In the genomic region with DNA sequence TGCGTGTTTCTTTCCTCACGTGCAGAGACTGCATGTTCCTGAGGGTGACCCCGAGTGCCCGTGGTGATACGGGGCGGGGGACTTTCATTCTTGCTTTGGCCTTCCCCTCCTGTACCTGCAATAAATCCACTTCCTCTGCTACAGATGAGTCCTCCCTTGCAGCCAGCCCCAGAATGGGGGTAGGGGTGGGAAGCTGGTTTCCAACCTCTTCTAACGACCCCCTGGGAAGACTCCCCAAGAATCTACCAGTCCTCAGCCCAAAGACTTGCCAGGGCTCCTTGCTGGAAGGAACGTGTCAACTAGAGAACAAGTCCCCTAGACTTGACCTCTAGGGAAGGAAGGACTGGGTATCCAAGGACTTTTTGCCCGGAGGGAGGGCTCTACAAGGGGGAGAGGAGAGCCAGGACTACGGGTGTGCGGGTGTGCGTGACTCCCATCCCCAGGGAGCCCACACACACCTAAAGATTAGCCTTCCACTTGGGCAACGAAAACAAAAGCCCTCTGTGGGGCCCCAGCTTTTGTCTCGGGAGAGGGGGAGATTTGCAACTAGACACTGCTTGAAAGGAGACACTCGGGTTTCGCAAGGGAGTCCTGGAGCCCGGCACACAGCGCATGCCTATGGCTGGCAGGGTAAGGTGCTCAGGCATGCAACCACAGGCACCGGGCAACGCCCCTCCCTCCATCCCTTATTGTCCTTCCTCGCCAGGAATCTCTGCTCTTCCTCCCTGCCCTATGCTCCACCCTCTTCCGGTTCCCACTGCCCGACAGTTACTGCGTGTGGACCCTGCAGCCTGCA, we compare ENCODE assay signal across 8 mouse cellular contexts. TPM values are rescaled to one million over a fixed set of nuclear protein-coding genes. Genes with fewer than 3 reads are reported as not detected.
DNase-seq lines count a peak whose midpoint lies in the region; ATAC-seq lines count a peak whose summit lies in the region.

No protein-coding gene starts in this region.

- no peak for ATAC-seq in liver, embryonic 15.5 days (ENCODE audit: insufficient read depth)
- 0 out of 2 replicates have a peak, but pooled peaks have one; percentile 7 for ATAC-seq in neural tube, embryonic 14.5 days (ENCODE audit: low read depth)

- H3K9me3 ChIP-seq in hindbrain, embryonic 10.5 days = no peaks in the 10 kb centered on the region
- no peaks in the 10 kb centered on the region for H3K9me3 ChIP-seq in liver, embryonic 15.5 days (replicated peaks)
- H3K9me3 ChIP-seq in neural tube, embryonic 14.5 days (ENCODE audit: control insufficient read depth, low read length) = no peaks in the 10 kb centered on the region

- H3K36me3 ChIP-seq in hindbrain, embryonic 10.5 days = no peaks in the 10 kb centered on the region
- H3K36me3 ChIP-seq in liver, embryonic 15.5 days (replicated peaks) = no peaks in the 10 kb centered on the region
- no peaks in the 10 kb centered on the region for H3K36me3 ChIP-seq in neural tube, embryonic 14.5 days (ENCODE audit: control insufficient read depth, insufficient read depth, low read length)

- WGBS in hindbrain, embryonic 10.5 days = 1% methylated on average over 24 of the region's 24 CpGs
- WGBS in liver, embryonic 15.5 days (ENCODE audit: insufficient replicate concordance) = 2% methylated on average over 24 of the region's 24 CpGs
- WGBS in neural tube, embryonic 14.5 days = 1% methylated on average over 24 of the region's 24 CpGs

- DNase-seq in 3134 (ENCODE audit: extremely low read depth, insufficient read length, low spot score) (peak; percentile 91), MN1 (ENCODE audit: low spot score) (peak; percentile 62)
- peak; percentile 50 for DNase-seq in hindbrain, embryonic 10.5 days (ENCODE audit: low spot score)
- no peak for DNase-seq in thymus, postnatal 25 days
- no peak for DNase-seq in cerebellum, postnatal 36 days
- DNase-seq in layer of hippocampus, postnatal 36 days = no peak

- H3K27me3 ChIP-seq in hindbrain, embryonic 10.5 days (ENCODE audit: insufficient read depth, poor library complexity, severe bottlenecking) = peaks cover 100% of the 10 kb centered on the region
- peaks cover 99% of the 10 kb centered on the region for H3K27me3 ChIP-seq in liver, embryonic 15.5 days
- H3K27me3 ChIP-seq in neural tube, embryonic 14.5 days (ENCODE audit: control insufficient read depth, insufficient read depth, low read length) = peaks cover 37% of the 10 kb centered on the region

- H3K4me3 ChIP-seq in hindbrain, embryonic 10.5 days = peak overlapping the region; percentile 46
- H3K4me3 ChIP-seq in liver, embryonic 15.5 days (replicated peaks) = no peak overlapping the region
- H3K4me3 ChIP-seq in neural tube, embryonic 14.5 days (ENCODE audit: low read depth, low read length) = no peak overlapping the region

- H3K4me2 ChIP-seq in liver, embryonic 15.5 days = peak overlapping the region; percentile 41
- peak overlapping the region; percentile 43; the same call in 1 of the 2 replicates for H3K4me2 ChIP-seq in neural tube, embryonic 14.5 days (ENCODE audit: low read depth, low read length)

- peaks cover 35% of the 10 kb centered on the region for H3K4me1 ChIP-seq in hindbrain, embryonic 10.5 days (replicated peaks)
- peaks cover 17% of the 10 kb centered on the region; the same call in 1 of the 2 replicates for H3K4me1 ChIP-seq in liver, embryonic 15.5 days (replicated peaks)
- H3K4me1 ChIP-seq in neural tube, embryonic 14.5 days (ENCODE audit: control insufficient read depth, insufficient read depth, low read length) = peaks cover 10% of the 10 kb centered on the region; the same call in 1 of the 2 replicates

- peak overlapping the region; percentile 59 for H3K27ac ChIP-seq in hindbrain, embryonic 10.5 days
- no peak overlapping the region for H3K27ac ChIP-seq in liver, embryonic 15.5 days (replicated peaks)
- no peak overlapping the region for H3K27ac ChIP-seq in neural tube, embryonic 14.5 days (ENCODE audit: low read depth, low read length)

- no peak overlapping the region for H3K9ac ChIP-seq in liver, embryonic 15.5 days
- H3K9ac ChIP-seq in neural tube, embryonic 14.5 days (replicated peaks; ENCODE audit: low read depth, low read length) = no peak overlapping the region

RNA-seq across cellular contexts. Expression of a gene that starts 5.8 kb away (rescaled TPM):
- not detected in 2 replicates for polyA plus RNA-seq in hindbrain, embryonic 10.5 days (2016; fragmentation: Nextera tagmentation; extraction: Ambion mirVana)
- polyA plus RNA-seq in liver, embryonic 15.5 days (2015; fragmentation: Nextera tagmentation; extraction: Ambion mirVana) = not detected in 2 replicates
- not detected in 2 replicates for polyA plus RNA-seq in neural tube, embryonic 14.5 days (2014; fragmentation: Nextera tagmentation; extraction: Ambion mirVana)
- total RNA-seq in layer of hippocampus, postnatal 36 days (2021) = not detected

RNA-seq across cellular contexts. Expression of a gene that starts 6.0 kb away (rescaled TPM):
- 0.46 and 1.6 TPM in 2 replicates for polyA plus RNA-seq in hindbrain, embryonic 10.5 days (2016; fragmentation: Nextera tagmentation; extraction: Ambion mirVana)
- polyA plus RNA-seq in liver, embryonic 15.5 days (2015; fragmentation: Nextera tagmentation; extraction: Ambion mirVana) = 0.06 TPM in 1 of 2 replicates, not detected in the other
- polyA plus RNA-seq in neural tube, embryonic 14.5 days (2014; fragmentation: Nextera tagmentation; extraction: Ambion mirVana) = 1.4 and 2.1 TPM in 2 replicates
- total RNA-seq in layer of hippocampus, postnatal 36 days (2021) = not detected

RNA-seq across cellular contexts. Expression of a gene that starts 16.6 kb away (rescaled TPM):
- polyA plus RNA-seq in hindbrain, embryonic 10.5 days (2016; fragmentation: Nextera tagmentation; extraction: Ambion mirVana) = 0.35 and 0.90 TPM in 2 replicates
- polyA plus RNA-seq in liver, embryonic 15.5 days (2015; fragmentation: Nextera tagmentation; extraction: Ambion mirVana) = not detected in 2 replicates
- polyA plus RNA-seq in neural tube, embryonic 14.5 days (2014; fragmentation: Nextera tagmentation; extraction: Ambion mirVana) = 1.4 and 1.6 TPM in 2 replicates
- total RNA-seq in layer of hippocampus, postnatal 36 days (2021) = under 1 TPM in 1 of 2 experiments, not detected in 1; 0.25 TPM

RNA-seq across cellular contexts. Expression of a gene that starts 56.6 kb away (rescaled TPM):
- polyA plus RNA-seq in hindbrain, embryonic 10.5 days (2016; fragmentation: Nextera tagmentation; extraction: Ambion mirVana) = 0.63 and 1.1 TPM in 2 replicates
- 0.05 and 0.13 TPM in 2 replicates for polyA plus RNA-seq in liver, embryonic 15.5 days (2015; fragmentation: Nextera tagmentation; extraction: Ambion mirVana)
- polyA plus RNA-seq in neural tube, embryonic 14.5 days (2014; fragmentation: Nextera tagmentation; extraction: Ambion mirVana) = 24.0 and 32.0 TPM in 2 replicates
- total RNA-seq in layer of hippocampus, postnatal 36 days (2021) = 100 to 1,000 TPM; 373 to 394 TPM

Comparison
In these comparisons a context has a peak if more than half of its experiments do, and no peak if none do; other contexts are left out.
1. DNase-seq: peak in 3134 (single experiment), MN1 (single experiment) and hindbrain, embryonic 10.5 days (single experiment); none in thymus, postnatal 25 days (single experiment), cerebellum, postnatal 36 days (0 of 2) and layer of hippocampus, postnatal 36 days (0 of 2).